ENCODE assay signal across 23 mouse cellular contexts in genomic region chr1:167409601-167410000, GRCm38 (mm10). TPM values are rescaled to one million over a fixed set of nuclear protein-coding genes. Genes with fewer than 3 reads are reported as not detected.
"Had no signal": no experiment of that assay in that cellular context is flagged by ENCODE, and none has a peak within 500 bp of the region (broad histone marks: within the 10 kb centered on the region; RNA-seq: fewer than 3 reads in every experiment).

No protein-coding gene starts in this region.

- H3K4me3 ChIP-seq: neural tube, embryonic 12.5 days; neural tube, embryonic 13.5 days; neural tube, embryonic 15.5 days; stomach, embryonic 15.5 days had no signal

- H3K9ac ChIP-seq: neural tube, embryonic 12.5 days; neural tube, embryonic 13.5 days; neural tube, embryonic 15.5 days; stomach, embryonic 15.5 days had no signal

- H3K36me3 ChIP-seq: neural tube, embryonic 12.5 days; neural tube, embryonic 13.5 days; neural tube, embryonic 15.5 days; stomach, embryonic 15.5 days had no signal

- H3K27ac ChIP-seq: neural tube, embryonic 12.5 days; neural tube, embryonic 13.5 days; neural tube, embryonic 15.5 days; stomach, embryonic 15.5 days; stomach, postnatal 0 days had no signal

- H3K4me1 ChIP-seq: neural tube, embryonic 12.5 days; neural tube, embryonic 13.5 days; neural tube, embryonic 15.5 days; stomach, embryonic 15.5 days had no signal

- H3K4me2 ChIP-seq: neural tube, embryonic 12.5 days; neural tube, embryonic 13.5 days; neural tube, embryonic 15.5 days; stomach, embryonic 15.5 days had no signal

- H3K9me3 ChIP-seq: neural tube, embryonic 12.5 days; neural tube, embryonic 13.5 days; neural tube, embryonic 15.5 days; stomach, embryonic 15.5 days had no signal

- DNase-seq: retina, postnatal 1 day; right cerebral cortex, adult 18-20 months; right cerebral cortex, postnatal 14 days; right cerebral cortex, postnatal 25 days; right cerebral cortex, postnatal 4 days; spleen, adult 18-20 months; thymus, adult 18-20 months; thymus, adult 2 months; thymus, postnatal 14 days; thymus, postnatal 25 days; thymus, postnatal 36 days; thymus, postnatal 4 days had no signal

- H3K27me3 ChIP-seq: neural tube, embryonic 12.5 days; stomach, embryonic 15.5 days had no signal

RNA-seq across cellular contexts. Expression of gene Lrrc52, which starts 57.0 kb away (rescaled TPM):
- total RNA-seq: neutrophil, adult 5-6 weeks had no signal
- polyA plus RNA-seq: neural tube, embryonic 12.5 days; neural tube, embryonic 13.5 days; neural tube, embryonic 14.5 days; small intestine, adult 2 months; spleen, adult 2 months; stomach, embryonic 14.5 days; stomach, embryonic 16.5 days; stomach, postnatal 0 days; thymus, adult 2 months had no signal
